Mouse (Mus musculus) limb, embryonic 12.5 days (tissue): Measurements from ENCODE around the gene Pdia4. TPM values are rescaled to one million over a fixed set of nuclear protein-coding genes. Genes with fewer than 3 reads are reported as not detected.
A peak's percentile ranks its signal among the peaks of the same experiment; 100 is the strongest.
"Not testable (repeated sequence)": the region's sequence is repeated elsewhere in the genome, so short reads cannot be mapped to it uniquely, and the experiment has no call there.

Experiments used
- ATAC-seq: fragments of 200-750 bp; cut with Nextera tagmentation; 2 replicates; pipeline ENCODE4 v1.8.0; 2017; ENCODE audit warnings: low read depth, moderate TSS enrichment; ENCODE audit not compliant: insufficient number of reproducible peaks, insufficient read depth, low FRiP score, low TSS enrichment
- H3K27ac ChIP-seq: fragments of 300-500 bp; sonication (generic); 2 replicates; pipeline ENCODE4 v1.5.1; 2016; ENCODE audit warnings: mild to moderate bottlenecking, moderate library complexity
- H3K27me3 ChIP-seq: fragments of 300-500 bp; sonication (generic); 2 replicates; pipeline ENCODE4 v1.6.1; 2016; ENCODE audit warnings: mild to moderate bottlenecking, moderate library complexity
- H3K36me3 ChIP-seq: fragments of 300-500 bp; sonication (generic); 2 replicates; pipeline ENCODE4 v1.6.1; 2016; ENCODE audit warnings: mild to moderate bottlenecking, moderate library complexity
- H3K4me1 ChIP-seq: fragments of 300-500 bp; sonication (generic); replicated peaks from 2 replicates; pipeline ENCODE4 v1.6.1; 2016
- H3K4me2 ChIP-seq: fragments of 300-500 bp; sonication (generic); 2 replicates; pipeline ENCODE4 v1.6.1; 2016; ENCODE audit warnings: mild to moderate bottlenecking, moderate library complexity
- H3K4me3 ChIP-seq: fragments of 300-500 bp; sonication (generic); replicated peaks from 2 replicates; pipeline ENCODE4 v1.5.1; 2016; ENCODE audit warnings: mild to moderate bottlenecking
- H3K9ac ChIP-seq: fragments of 300-500 bp; sonication (generic); replicated peaks from 2 replicates; pipeline ENCODE4 v1.6.1; 2016; ENCODE audit warnings: mild to moderate bottlenecking, moderate library complexity
- H3K9me3 ChIP-seq: fragments of 300-500 bp; sonication (generic); 2 replicates; pipeline ENCODE4 v1.6.1; 2016; ENCODE audit warnings: mild to moderate bottlenecking, moderate library complexity
- WGBS: fragments of 180-500 bp; shearing (Covaris S2); methylation state at CpG from one replicate; pipeline ENCODE4 v1.1.7; 2016; 5-methylcytosine and 5-hydroxymethylcytosine counted together
- microRNA counts: library from miRNA; unstranded; fragments of <30 nt; microRNA quantifications from one replicate; lab custom pipeline; 2017
- microRNA-seq: library from miRNA; unstranded; fragments of <30 nt; microRNA quantifications from one replicate; pipeline ENCODE4, GENCODE M21; 2017
- polyA plus RNA-seq: library from polyadenylated mRNA; unstranded; fragments of >200 nt; fragmentation: Nextera tagmentation; extraction: Ambion mirVana; gene quantifications from 2 replicates; pipeline ENCODE4 v1.2.1, GENCODE M21; 2016

Pdia4 gene
- polyA plus RNA-seq, 1 experiment from 2014 or later: 276 TPM

- not testable (repeated sequence) for H3K27ac ChIP-seq, ATAC-seq, H3K9ac ChIP-seq, H3K27me3 ChIP-seq, H3K36me3 ChIP-seq, H3K4me1 ChIP-seq, H3K9me3 ChIP-seq
- Histone ChIP-seq H3K4me3 (peak overlapping the region; percentile 36), H3K4me2 (peak overlapping the region; percentile 53)
- WGBS: 4% methylated on average over 20 of the region's 38 CpGs
Observed at GRCm38 (mm10) chr6:47757849-47758248, 55.4 kb downstream of the Pdia4 start.

GRCm38 (mm10) chr6:47757429-47757828, 55.8 kb downstream of the Pdia4 start:
- H3K9ac ChIP-seq, H3K36me3 ChIP-seq, H3K27ac ChIP-seq, H3K9me3 ChIP-seq, H3K4me3 ChIP-seq, H3K4me2 ChIP-seq, H3K4me1 ChIP-seq, ATAC-seq, H3K27me3 ChIP-seq: not testable (repeated sequence)
- WGBS: 6% methylated on average over 10 of the region's 22 CpGs

DNA sequence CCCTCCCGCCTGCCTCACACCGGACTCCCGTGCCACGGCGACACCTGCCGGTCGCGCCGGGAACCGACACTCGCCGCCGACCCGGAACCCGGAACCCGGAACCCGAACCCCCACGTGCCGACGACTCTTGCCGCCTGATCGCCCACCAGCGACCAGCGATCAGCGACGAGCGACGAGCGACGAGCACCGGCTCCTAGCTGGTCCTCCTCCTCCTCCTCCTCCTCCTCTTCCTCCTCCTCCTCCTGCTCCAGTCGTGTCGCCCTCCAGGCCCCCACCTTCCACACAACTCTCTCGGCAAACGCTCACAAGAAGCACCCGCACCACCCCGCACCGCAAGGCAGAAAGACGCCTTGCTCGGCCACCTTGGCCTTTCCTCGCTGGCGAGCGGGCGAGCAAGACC, 60.1 kb downstream of the Pdia4 start:
- H3K27me3 ChIP-seq, ATAC-seq, H3K36me3 ChIP-seq, H3K4me1 ChIP-seq, H3K9ac ChIP-seq, H3K27ac ChIP-seq, H3K9me3 ChIP-seq, H3K4me3 ChIP-seq, H3K4me2 ChIP-seq: not testable (repeated sequence)
- under 1% methylated on average over 15 of the region's 44 CpGs for WGBS

- not testable (repeated sequence) for H3K9me3 ChIP-seq, H3K9ac ChIP-seq, ATAC-seq, H3K27me3 ChIP-seq, H3K36me3 ChIP-seq, H3K27ac ChIP-seq, H3K4me1 ChIP-seq
- WGBS: 7% methylated on average over 15 of the region's 25 CpGs
- H3K4me2 ChIP-seq: peak overlapping the region; percentile 47
- peak overlapping the region; percentile 31 for H3K4me3 ChIP-seq
Observed at GRCm38 (mm10) chr6:47748306-47748705, 64.9 kb downstream of the Pdia4 start.

DNA sequence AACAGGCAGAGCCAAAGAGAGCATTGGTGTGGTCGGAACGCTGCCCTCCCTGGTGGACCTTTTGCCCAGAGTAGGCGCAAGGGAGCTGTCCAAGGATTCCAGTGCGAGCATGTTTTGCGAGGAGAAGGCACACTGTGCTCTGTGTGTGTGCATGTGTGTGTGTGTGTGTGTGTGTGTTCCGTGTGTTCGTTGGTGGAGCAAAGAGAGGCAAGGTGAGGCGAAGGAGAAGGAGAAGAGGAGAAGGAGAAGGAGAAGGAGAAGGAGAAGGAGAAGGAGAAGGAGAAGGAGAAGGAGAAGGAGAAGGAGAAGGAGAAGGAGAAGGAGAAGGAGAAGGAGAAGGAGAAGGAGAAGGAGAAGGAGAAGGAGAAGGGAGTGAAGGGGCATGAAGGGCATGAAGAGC, 65.3 kb downstream of the Pdia4 start:
- H3K4me1 ChIP-seq, H3K9me3 ChIP-seq, H3K27me3 ChIP-seq, H3K27ac ChIP-seq, H3K9ac ChIP-seq, H3K4me3 ChIP-seq, H3K36me3 ChIP-seq, ATAC-seq, H3K4me2 ChIP-seq: not testable (repeated sequence)
- WGBS: 74% methylated on average over 4 of the region's 8 CpGs

MicroRNAs encoded within 50 kb of the gene (microRNA counts, 519-probe panel; counts per million panel counts)
- not detected for microRNA mmu-miR-704 (lab: Ali Mortazavi, UCI)

Small RNA genes lying within 50 kb of the gene (microRNA-seq; reads per million reads assigned to microRNA genes)
- not detected for gene Mir704

Other genes with a start within 250 kb of the Pdia4 start
- gene Ezh2, start 218.1 kb downstream of the Pdia4 start, polyA plus RNA-seq: 178 and 184 TPM in 2 replicates
- gene Zfp786, start 17.4 kb upstream of the Pdia4 start, polyA plus RNA-seq: 7.1 and 7.2 TPM in 2 replicates
- 10.7 and 11.8 TPM in 2 replicates for gene Zfp398, start 22.2 kb upstream of the Pdia4 start, polyA plus RNA-seq
- 25.3 and 26.5 TPM in 2 replicates for gene Zfp282, start 63.8 kb upstream of the Pdia4 start, polyA plus RNA-seq
- 20.5 and 20.9 TPM in 2 replicates for gene Zfp212, start 107.0 kb upstream of the Pdia4 start, polyA plus RNA-seq
- gene Zfp956, start 140.0 kb upstream of the Pdia4 start, polyA plus RNA-seq: 12.3 and 13.3 TPM in 2 replicates
- gene Zfp777, start 235.5 kb upstream of the Pdia4 start, polyA plus RNA-seq: 10.3 and 10.8 TPM in 2 replicates